Mouse (Mus musculus) heart, adult 18-20 months (tissue): ENCODE results near the gene Anp32e. TPM values are rescaled to one million over a fixed set of nuclear protein-coding genes. Genes with fewer than 3 reads are reported as not detected.
"Not testable (repeated sequence)": the region's sequence is repeated elsewhere in the genome, so short reads cannot be mapped to it uniquely, and the experiment has no call there.

Experiments used
- DNase-seq, 2 experiments: peaks; one replicate each; pipeline ENCODE4 v3.0.0; 2021 to 2022; ENCODE audit warnings: mixed read lengths in 1 of 2
- total RNA-seq, 2 experiments: library from RNA; stranded (reverse); gene quantifications; 2 replicates each; pipeline ENCODE4 v1.2.3; 2021

The Anp32e gene
- total RNA-seq, 2 experiments from 2014 or later, result 87.2 to 89.3 TPM

DNA sequence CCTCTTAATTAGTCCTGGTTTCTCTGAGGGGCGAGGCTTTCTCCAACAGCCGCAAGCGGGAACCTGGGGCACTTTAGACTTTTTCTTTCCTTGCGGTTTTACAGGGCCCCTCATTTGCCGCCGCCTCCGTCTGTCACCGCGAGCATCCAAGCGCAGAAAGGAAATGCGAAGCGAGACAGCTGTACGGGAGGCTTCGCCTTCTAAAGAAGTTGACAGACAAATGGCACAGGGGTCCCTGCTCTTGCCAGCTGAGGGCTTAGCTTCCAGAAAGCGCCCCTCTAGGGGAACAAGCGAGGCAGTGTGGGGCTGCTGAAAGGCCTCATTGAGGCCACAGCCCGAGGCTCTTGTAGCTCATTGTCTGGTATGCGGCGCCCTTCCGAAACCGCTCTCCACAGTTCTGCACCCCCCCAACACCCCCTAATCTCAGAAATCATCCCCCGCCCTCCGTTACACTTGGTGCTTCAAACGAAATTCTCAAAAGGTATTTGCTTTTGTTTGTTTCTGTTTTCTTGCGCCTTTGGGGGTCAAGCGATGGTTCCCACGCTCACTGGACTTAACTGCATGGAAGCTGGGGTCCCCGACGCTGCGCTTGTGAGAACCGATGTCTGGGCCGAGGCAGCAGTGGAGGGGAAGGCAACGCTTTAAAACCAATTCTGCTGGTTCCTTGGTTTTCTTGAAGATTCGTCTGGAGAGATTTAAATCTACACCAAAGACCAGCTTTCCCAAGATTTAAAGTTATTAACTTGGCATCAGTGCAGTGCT, 44.0 kb downstream of the Anp32e start:
- no peak for DNase-seq

GRCm38 (mm10) chr3:95977079-95977478, 48.0 kb downstream of the Anp32e start:
- no peak for DNase-seq

- DNase-seq, result not testable (repeated sequence)
These were observed 48.5 kb downstream of the Anp32e start for GRCm38 (mm10) chr3:95977587-95977986.

DNA sequence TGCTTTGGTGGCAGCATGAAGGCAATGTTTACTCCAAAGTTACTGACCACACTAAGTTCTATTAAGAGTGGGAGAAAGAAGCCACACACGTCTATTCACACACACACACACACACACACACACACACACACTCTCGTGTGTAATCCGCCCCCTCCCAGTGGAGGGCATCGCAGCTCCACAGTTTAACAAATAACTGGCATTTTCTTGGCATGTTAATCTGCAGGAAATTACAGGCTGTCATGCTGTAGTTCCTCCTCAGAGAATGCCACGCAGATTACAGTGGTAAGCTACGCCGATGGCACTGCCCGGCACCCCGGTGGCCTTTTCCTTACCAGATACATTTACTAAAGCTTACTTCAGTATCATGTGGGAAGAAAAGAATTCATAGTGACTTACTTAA, 49.2 kb downstream of the Anp32e start:
- no peak for DNase-seq

DNA sequence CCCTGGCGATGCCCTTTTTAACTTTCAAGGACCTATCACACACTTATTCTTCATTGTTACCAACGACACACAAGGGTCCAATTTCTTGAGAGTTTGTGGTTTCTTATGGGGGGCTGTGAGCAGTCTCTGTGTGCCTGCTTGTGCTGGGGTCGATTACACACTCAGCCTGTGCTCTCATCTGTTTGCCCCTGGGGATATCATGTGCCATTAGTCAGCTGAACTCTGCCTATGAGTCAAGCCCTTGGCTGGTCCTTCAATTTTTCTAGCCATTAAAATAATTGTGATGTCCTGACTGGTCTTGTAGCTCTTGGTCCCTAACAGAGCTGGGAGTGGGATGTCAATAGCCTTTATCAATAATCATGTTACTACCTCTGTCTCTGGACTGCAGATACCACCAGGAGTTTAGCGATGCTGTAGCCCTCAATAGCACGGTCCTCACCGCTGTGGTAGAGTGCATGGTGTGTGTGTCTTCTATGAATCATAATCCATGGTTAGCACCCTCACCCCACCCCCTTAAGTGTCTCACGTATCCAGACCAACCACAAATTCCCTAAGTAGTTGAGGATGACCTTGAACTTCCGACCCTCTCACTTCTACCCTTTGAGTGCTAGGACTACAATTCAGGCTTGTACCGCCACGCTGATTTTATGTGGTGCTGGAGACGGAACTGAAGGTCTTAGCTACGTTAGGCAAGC, 51.4 kb downstream of the Anp32e start:
- DNase-seq, result no peak

- DNase-seq, result no peak
These were observed 53.1 kb downstream of the Anp32e start for GRCm38 (mm10) chr3:95982129-95982528.

DNA sequence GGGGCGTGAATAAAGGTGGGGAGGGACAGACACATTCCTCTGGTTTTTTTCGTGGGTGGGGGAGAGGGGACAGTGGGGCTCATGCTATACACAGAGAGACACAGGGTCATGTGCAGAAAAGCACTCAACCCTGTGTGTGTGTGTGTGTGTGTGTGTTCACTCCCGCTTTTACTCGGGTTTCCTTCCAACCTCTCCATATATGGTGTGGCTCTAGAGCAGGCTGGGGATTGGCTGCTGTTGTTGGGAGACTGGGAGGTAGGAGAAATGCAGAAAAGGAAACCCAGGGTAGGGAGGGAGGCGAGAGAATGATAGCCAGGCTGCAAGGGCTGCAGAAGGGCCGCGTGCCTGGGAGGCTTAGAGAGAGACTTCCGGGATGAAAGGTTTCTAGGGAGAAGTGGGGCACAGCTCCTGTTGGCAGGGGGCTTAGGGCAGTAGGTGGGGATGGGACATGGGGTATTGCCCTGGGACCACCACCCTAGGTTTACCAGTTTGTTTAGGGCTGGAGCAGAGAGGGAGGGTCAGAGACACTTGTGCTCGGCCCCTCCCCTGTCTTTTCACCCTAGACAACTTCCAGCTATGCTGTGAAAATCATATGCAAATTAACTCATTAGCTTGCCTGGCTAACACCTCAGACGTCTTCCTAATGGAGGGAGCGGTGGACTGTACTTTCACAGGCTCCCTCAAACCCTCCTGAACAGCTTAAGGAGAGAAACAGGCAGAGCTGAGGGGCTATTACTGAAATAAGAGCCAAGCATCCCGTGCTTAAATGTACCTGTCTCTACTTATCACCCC, 56.4 kb downstream of the Anp32e start:
- DNase-seq, result peak; percentile 70 to 83

DNA sequence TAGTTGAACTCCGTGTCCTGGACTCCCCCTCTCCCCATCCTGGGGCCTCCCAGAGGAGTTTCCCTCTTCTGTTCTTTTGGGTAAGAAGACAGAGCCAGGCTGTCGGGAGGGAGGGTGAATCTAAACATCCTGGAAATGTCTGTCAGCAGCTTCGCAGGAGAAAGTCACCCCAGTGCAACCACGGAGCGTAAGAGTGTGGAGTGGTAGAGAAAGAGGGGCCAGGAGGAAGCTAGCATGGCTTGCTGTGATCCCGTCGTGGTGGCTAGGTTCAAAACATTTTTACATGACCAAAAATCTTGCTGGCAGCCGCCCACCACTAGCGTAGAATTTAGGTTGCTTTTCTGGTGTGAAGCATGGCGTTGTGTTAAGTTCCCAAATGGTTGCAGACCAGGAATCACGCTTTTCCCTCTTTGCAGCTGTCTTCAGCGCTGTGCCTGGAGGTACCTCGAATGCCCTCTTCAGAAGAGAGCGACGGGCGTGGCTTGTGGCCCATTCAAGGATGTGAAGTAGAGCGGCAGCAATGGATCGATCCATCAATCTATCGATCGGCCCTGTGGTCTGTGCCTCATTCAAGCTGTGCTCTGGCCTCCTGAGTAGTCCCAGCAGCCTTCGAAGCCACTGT, 57.1 kb downstream of the Anp32e start:
- DNase-seq, result peak in 1 of 2 experiments; percentile 64

- peak in 1 of 2 experiments; percentile 24 for DNase-seq
These were observed 57.9 kb downstream of the Anp32e start for GRCm38 (mm10) chr3:95986984-95987383.

- DNase-seq, result peak in 1 of 2 experiments; percentile 26
These were observed 58.5 kb downstream of the Anp32e start for GRCm38 (mm10) chr3:95987386-95988110.

GRCm38 (mm10) chr3:95988138-95988537, 59.1 kb downstream of the Anp32e start:
- no peak for DNase-seq

GRCm38 (mm10) chr3:95988969-95989368, 59.9 kb downstream of the Anp32e start:
- DNase-seq, result peak in 1 of 2 experiments; percentile 26

- DNase-seq, result peak in 1 of 2 experiments; percentile 24
These were observed 61.4 kb downstream of the Anp32e start for GRCm38 (mm10) chr3:95990413-95990941.

- DNase-seq, result peak; percentile 55 to 65
These were observed 64.1 kb downstream of the Anp32e start for GRCm38 (mm10) chr3:95992990-95993603.

GRCm38 (mm10) chr3:95993881-95994280, 64.8 kb downstream of the Anp32e start:
- peak; percentile 72 to 75 for DNase-seq

GRCm38 (mm10) chr3:95994381-95994846, 65.4 kb downstream of the Anp32e start:
- peak; percentile 62 to 69 for DNase-seq

GRCm38 (mm10) chr3:95994975-95995801, 66.1 kb downstream of the Anp32e start:
- peak in 1 of 2 experiments; percentile 77 for DNase-seq

DNA sequence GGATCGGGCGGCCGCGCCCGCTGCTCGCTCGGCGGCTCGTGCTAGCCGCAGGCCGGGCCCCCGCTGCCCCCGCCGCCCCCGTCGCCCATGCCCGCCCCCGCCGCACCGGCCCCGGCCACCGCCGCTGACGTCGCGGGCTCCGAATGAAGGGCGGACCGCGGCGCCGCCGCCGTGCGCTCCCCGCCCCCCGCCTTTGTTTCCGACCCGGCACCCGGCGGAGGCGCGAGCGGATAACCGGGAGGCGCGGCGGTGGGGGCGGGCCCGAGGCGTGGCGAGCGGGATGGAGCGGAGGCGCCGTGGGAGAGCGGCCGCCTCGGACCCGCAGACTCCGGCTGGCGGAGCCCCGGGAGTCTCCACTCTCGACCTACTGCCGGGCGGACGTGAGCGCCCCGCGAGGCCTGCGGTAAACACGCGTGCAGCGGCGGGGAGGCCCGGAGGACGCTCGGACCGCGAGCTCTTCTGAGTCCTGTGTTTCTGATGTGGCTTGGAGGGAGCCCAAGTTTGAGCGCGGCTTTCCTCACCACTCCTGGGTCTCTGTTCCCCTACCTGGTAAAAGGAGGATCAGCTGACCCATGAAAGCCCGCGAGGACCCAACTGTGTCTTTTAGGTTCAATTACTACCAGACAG, 66.9 kb downstream of the Anp32e start, which contains the start of gene Plekho1:
Gene Plekho1 (minus strand): TSS at position 200 of the 627 bp plus-strand sequence.
- peak; percentile 82 to 86 for DNase-seq
